Mouse (Mus musculus): ENCODE data around the gene Ado. TPM values are rescaled to one million over a fixed set of nuclear protein-coding genes. Genes with fewer than 3 reads are reported as not detected.

The Ado gene
- polyA plus RNA-seq, 1 experiment from 2014 or later = 51.9 TPM

Other genes with a start within 250 kb of the Ado start
- 0.32 and 0.34 TPM in 2 replicates for gene Egr2, start 13.5 kb downstream of the Ado start, polyA plus RNA-seq (2015; fragmentation: Nextera tagmentation; extraction: Ambion mirVana)